Mouse (Mus musculus) cerebellum, adult 2 months (tissue): ENCODE results near the gene Mpl.

Source experiments
- CTCF ChIP-seq: fragments of 200-500 bp; IDR thresholded peaks from 2 replicates; pipeline ENCODE4 v1.5.1; 2011; ENCODE audit warnings: low read depth, mild to moderate bottlenecking, control low read depth, low read length, moderate library complexity, borderline replicate concordance; ENCODE audit not compliant: insufficient read depth
- POLR2A ChIP-seq: fragments of 200-500 bp; IDR thresholded peaks from 2 replicates; pipeline ENCODE4 v1.6.1; 2011; ENCODE audit warnings: low read length, control low read depth, borderline replicate concordance; ENCODE audit not compliant: insufficient read depth

DNA sequence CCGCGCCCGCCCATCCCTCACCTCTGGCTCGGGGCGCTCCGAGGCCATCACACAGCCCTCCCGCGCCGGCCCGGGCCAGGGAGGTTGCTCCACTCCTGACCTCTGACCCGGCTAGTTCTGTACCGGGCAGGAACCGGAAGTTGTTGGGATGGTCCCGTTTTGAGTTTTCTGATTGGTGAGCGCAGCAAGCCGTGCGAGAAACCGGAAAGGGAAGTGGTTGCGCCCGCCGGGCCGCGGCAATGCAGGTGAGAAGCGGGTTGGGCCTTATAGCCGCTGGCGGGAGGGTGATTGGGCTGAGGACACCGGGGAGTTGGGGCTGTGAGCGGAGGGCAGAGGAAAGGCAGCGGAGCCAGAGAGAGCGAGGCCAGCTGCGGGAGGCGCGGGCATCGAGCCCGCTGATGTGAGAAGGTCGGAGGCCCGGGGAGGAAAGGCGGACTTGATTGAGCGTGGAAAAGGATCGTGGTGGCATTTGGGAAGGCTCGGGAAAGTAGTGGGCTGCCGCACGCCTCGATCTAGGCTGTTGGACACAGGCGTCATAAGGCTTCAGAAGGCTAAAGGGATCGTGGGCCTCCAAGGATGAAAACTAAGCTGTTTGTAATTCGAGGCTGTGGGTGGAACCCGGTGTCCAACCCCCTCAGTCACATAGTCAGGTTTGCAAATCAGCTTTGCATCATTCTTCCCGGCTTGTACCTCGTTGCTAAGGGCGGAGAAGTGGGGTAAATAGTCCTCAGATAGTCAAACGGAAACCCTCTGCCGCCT is 48.0 kb downstream of the Mpl start, which contains the start of the genes Szt2 and Med8:
- TF ChIP-seq CTCF (no peak), POLR2A (peak; percentile 64; the same call in 1 of the 2 replicates)
